Mouse (Mus musculus) forebrain, embryonic 14.5 days (tissue): ENCODE measurements at regions not wholly inside any gene's neighbourhood (a gene's known extent, or its start where the extent isn't known, plus 50 kb on each side); places are given as distances from the start of the nearest gene placed in this dataset.

ENCODE experiments used
- ATAC-seq: fragments of 200-750 bp; cut with Nextera tagmentation; 2 replicates; pipeline ENCODE4 v1.8.0; 2017; ENCODE audit warnings: mild to moderate bottlenecking, moderate library complexity
- DNase-seq: peaks from one replicate; pipeline ENCODE4 v3.0.0-alpha.2; 2015; ENCODE audit warnings: low spot score
- H3K27ac ChIP-seq: fragments of 300-500 bp; sonication (generic); 2 replicates; pipeline ENCODE4 v1.5.1; 2014; ENCODE audit warnings: low read depth, mild to moderate bottlenecking, control low read depth, low read length, moderate library complexity
- H3K27me3 ChIP-seq: fragments of 300-500 bp; sonication (generic); replicated peaks from 2 replicates; pipeline ENCODE4 v1.6.1; 2014; ENCODE audit warnings: low read length, control low read depth, mixed read lengths; ENCODE audit not compliant: control insufficient read depth, insufficient read depth
- H3K36me3 ChIP-seq: fragments of 300-500 bp; sonication (generic); 2 replicates; pipeline ENCODE4 v1.6.1; 2014; ENCODE audit warnings: low read length, control low read depth; ENCODE audit not compliant: control insufficient read depth, insufficient read depth
- H3K4me1 ChIP-seq: fragments of 300-500 bp; sonication (generic); 2 replicates; pipeline ENCODE4 v1.6.1; 2014; ENCODE audit warnings: antibody characterized with exemption, low read length, control low read depth; ENCODE audit not compliant: control insufficient read depth, insufficient read depth
- H3K4me2 ChIP-seq: fragments of 300-500 bp; sonication (generic); 2 replicates; pipeline ENCODE4 v1.6.1; 2014; ENCODE audit warnings: mild to moderate bottlenecking, control low read depth, low read length
- H3K4me3 ChIP-seq: fragments of 300-500 bp; sonication (generic); 2 replicates; pipeline ENCODE4 v1.5.1; 2014; ENCODE audit warnings: low read depth, low read length, control low read depth
- H3K9ac ChIP-seq: fragments of 300-500 bp; sonication (generic); 2 replicates; pipeline ENCODE4 v1.6.1; 2014; ENCODE audit warnings: mild to moderate bottlenecking, low read length, control low read depth, moderate library complexity
- H3K9me3 ChIP-seq: fragments of 300-500 bp; sonication (generic); replicated peaks from 2 replicates; pipeline ENCODE4 v1.6.1; 2016; ENCODE audit warnings: low read length, control low read depth, mixed read lengths; ENCODE audit not compliant: control insufficient read depth
- WGBS: fragments of 180-500 bp; shearing (Covaris S2); extraction: QIAGEN DNeasy Blood & Tissue Kit; methylation state at CpG from one replicate; pipeline ENCODE4 v1.1.7; 2014; 5-methylcytosine and 5-hydroxymethylcytosine counted together

DNA sequence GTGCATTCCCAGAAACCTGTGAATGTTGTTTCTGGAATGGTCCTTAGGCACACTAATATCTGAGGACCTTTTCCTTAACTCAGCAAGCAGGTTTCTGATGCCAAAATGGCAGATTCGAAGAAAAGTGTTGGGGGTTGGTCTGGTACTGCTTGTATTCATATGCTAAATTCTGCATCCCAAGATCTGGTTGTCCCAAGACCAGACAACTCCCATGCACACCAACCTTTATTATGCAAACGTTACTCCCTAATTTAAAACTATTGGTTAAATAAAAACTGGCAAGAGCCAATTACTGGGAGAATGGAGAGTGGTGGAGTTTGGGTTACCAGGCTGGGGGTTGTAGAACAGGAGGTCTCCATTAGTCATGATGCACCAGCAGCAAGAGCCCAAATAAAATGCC lies 129.0 kb upstream of the Tspan2 start:
- H3K9ac ChIP-seq = no peak overlapping the region
- 24% methylated on average over 2 of the region's 2 CpGs for WGBS
- H3K27ac ChIP-seq = no peak overlapping the region
- H3K4me2 ChIP-seq = no peak overlapping the region
- H3K4me3 ChIP-seq = no peak overlapping the region
- H3K4me1 ChIP-seq = no peaks in the 10 kb centered on the region; the same call in 1 of the 2 replicates
- H3K27me3 ChIP-seq = no peaks in the 10 kb centered on the region
- H3K9me3 ChIP-seq = no peaks in the 10 kb centered on the region
- no peaks in the 10 kb centered on the region for H3K36me3 ChIP-seq
- DNase-seq = no peak
- no peak for ATAC-seq

- H3K4me3 ChIP-seq = no peak overlapping the region
- 0 out of 2 replicates have a peak overlapping the region, but pooled peaks have one; percentile 2 for H3K4me2 ChIP-seq
- no peaks in the 10 kb centered on the region for H3K9me3 ChIP-seq
- H3K27ac ChIP-seq = no peak overlapping the region
- 11% methylated on average over 5 of the region's 5 CpGs for WGBS
- DNase-seq (peak; percentile 37), ATAC-seq (peak; percentile 36; the same call in 1 of the 2 replicates)
- peaks cover 7% of the 10 kb centered on the region; the same call in 1 of the 2 replicates for H3K4me1 ChIP-seq
- H3K9ac ChIP-seq = no peak overlapping the region
- no peaks in the 10 kb centered on the region for H3K36me3 ChIP-seq
- H3K27me3 ChIP-seq = no peaks in the 10 kb centered on the region
Measured at GRCm38 (mm10) chr3:102610970-102611369, 123.4 kb upstream of the Tspan2 start.

DNA sequence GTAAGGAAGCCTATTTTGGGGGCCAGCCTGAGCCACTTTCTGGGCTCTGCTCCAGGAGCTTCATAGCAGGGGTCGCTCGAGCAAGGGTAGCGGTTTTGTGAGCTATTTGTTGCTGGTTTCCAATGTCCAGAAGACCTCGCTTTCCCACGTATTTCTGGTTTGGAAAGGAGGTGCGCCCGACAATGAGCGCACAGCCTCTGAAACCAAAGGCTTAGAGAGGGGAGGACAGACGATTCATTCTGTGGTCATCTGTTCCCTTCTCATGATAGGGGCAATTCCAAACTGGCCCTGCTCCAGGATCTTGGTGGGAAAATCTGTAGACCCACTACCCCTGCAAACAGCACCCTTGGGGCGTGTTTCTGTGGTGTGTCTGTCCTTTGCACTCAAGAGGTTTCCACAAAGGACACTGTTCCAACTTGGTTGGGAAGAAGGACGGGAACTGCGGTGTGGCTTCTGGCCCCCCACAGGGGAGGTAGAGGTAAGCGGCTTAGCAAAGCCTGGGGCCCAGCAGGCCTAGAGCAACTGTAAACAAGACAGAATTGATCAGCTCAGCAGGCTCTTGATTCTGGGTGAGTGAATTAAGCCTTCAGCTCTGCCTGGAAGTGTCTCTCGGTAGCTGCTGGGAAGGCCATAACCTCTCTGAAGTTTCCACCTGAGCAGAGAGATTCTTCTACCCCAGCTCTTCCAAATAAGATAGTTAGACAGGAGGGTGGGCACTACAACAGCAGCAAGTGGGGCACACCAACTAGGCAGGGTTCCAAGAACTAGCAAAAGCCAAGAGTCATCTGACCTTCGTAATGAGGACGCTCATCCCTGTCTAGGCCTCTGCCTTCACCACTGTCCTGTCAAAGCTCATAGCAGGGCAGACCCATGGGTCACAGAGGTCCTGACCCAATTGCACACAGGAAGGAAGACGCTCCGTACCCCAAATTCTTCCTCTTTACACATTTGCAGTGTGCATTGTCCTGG lies 122.6 kb upstream of the Tspan2 start:
- 13% methylated on average over 18 of the region's 18 CpGs for WGBS
- H3K4me1 ChIP-seq = peaks cover 7% of the 10 kb centered on the region; the same call in 1 of the 2 replicates
- no peaks in the 10 kb centered on the region for H3K9me3 ChIP-seq
- H3K36me3 ChIP-seq = no peaks in the 10 kb centered on the region
- 0 out of 2 replicates have a peak overlapping the region, but pooled peaks have one; percentile 2 for H3K4me2 ChIP-seq
- no peak overlapping the region for H3K9ac ChIP-seq
- H3K4me3 ChIP-seq = no peak overlapping the region
- DNase-seq = peak; percentile 73
- peak overlapping the region; percentile 28 for H3K27ac ChIP-seq
- peak; percentile 76 for ATAC-seq
- H3K27me3 ChIP-seq = no peaks in the 10 kb centered on the region

- H3K27me3 ChIP-seq = no peaks in the 10 kb centered on the region
- ATAC-seq = no peak
- WGBS = 72% methylated on average over 8 of the region's 8 CpGs
Measured at GRCm38 (mm10) chr3:102619666-102620377, 114.5 kb upstream of the Tspan2 start.

GRCm38 (mm10) chr3:102636076-102636475 lies 98.3 kb upstream of the Tspan2 start:
- Histone ChIP-seq H3K4me2 (no peak overlapping the region), H3K4me1 (no peaks in the 10 kb centered on the region), H3K9ac (no peak overlapping the region), H3K27ac (no peak overlapping the region), H3K4me3 (no peak overlapping the region), H3K27me3 (no peaks in the 10 kb centered on the region), H3K9me3 (no peaks in the 10 kb centered on the region), H3K36me3 (no peaks in the 10 kb centered on the region)
- DNase-seq (no peak), ATAC-seq (no peak)
- WGBS = 87% methylated on average over 4 of the region's 4 CpGs

More at GRCm38 (mm10) chr3:102619666-102620377, 114.5 kb upstream of the Tspan2 start:
- H3K4me2 ChIP-seq = no peak overlapping the region
- H3K27ac ChIP-seq = no peak overlapping the region
- no peak overlapping the region for H3K4me3 ChIP-seq
- H3K36me3 ChIP-seq = no peaks in the 10 kb centered on the region
- no peak for DNase-seq
- H3K4me1 ChIP-seq = no peaks in the 10 kb centered on the region
- no peaks in the 10 kb centered on the region for H3K9me3 ChIP-seq
- H3K9ac ChIP-seq = no peak overlapping the region

- ATAC-seq (no peak), DNase-seq (no peak)
- Histone ChIP-seq H3K4me3 (no peak overlapping the region), H3K9ac (no peak overlapping the region), H3K4me1 (no peaks in the 10 kb centered on the region), H3K4me2 (no peak overlapping the region), H3K9me3 (no peaks in the 10 kb centered on the region), H3K27me3 (no peaks in the 10 kb centered on the region), H3K27ac (no peak overlapping the region), H3K36me3 (no peaks in the 10 kb centered on the region)
- WGBS = 79% methylated on average over 4 of the region's 4 CpGs
Measured at GRCm38 (mm10) chr3:102636674-102637073, 97.7 kb upstream of the Tspan2 start.

DNA sequence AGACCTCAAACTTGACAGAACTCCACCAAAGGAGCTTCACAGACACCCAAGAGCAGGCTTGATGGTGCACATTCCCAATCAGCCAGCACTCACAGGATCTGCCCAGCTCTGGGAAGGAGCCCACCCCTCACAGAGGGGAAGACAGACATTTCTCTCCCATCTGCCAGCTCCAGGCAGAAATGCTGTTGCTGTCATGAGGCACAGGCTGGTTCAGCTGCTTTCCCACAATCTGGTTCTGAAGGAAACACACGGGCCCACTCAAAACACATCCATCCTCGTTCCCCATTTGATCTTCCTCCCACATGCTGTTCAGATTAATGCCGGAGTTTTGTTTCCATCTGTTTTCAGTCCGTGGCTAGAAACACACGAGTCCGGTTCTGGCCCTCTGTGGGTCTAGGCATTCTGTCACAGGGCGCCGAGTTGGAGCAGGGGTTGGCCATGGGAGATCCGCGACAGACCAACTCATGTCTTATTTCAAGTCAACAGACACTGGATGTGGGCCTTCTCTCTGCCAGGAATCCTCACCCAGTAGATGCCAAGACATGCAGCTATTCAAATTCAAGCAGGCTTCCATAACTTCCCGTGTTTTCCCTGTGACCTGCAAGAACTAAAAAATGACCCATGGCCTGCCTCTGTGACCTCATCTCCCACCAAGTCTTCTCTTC lies 89.9 kb upstream of the Tspan2 start:
- H3K27ac ChIP-seq = no peak overlapping the region
- no peaks in the 10 kb centered on the region for H3K9me3 ChIP-seq
- 79% methylated on average over 11 of the region's 11 CpGs for WGBS
- no peak overlapping the region for H3K9ac ChIP-seq
- no peaks in the 10 kb centered on the region for H3K4me1 ChIP-seq
- H3K4me3 ChIP-seq = no peak overlapping the region
- ATAC-seq (peak; percentile 72; the same call in 1 of the 2 replicates), DNase-seq (peak; percentile 53)
- no peak overlapping the region for H3K4me2 ChIP-seq
- H3K27me3 ChIP-seq = no peaks in the 10 kb centered on the region
- H3K36me3 ChIP-seq = no peaks in the 10 kb centered on the region

DNA sequence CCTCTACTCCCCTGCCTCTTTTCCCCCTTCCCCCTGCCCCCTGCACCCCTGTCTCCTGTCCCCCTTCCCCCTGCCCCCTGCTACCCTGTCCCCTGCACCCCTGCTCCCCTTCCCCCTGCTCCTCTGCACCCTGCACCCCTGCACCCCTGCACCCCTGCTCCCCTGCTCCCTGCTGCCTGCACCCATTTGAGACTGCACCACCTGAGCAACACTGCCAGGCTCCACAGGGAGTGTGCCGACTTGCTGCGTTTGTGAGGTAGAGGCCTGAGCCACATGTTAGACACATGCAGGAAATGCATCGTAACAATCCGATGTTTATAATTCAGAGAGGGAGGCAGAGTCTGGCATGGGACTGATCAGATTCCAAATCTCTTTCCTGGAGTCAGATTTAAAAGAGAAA lies 85.9 kb upstream of the Tspan2 start:
- 83% methylated on average over 4 of the region's 4 CpGs for WGBS
- no peak for ATAC-seq

More for the DNA sequence above, 85.9 kb upstream of the Tspan2 start:
- Histone ChIP-seq H3K36me3 (no peaks in the 10 kb centered on the region), H3K27ac (no peak overlapping the region), H3K4me2 (no peak overlapping the region), H3K27me3 (no peaks in the 10 kb centered on the region), H3K9ac (no peak overlapping the region), H3K4me1 (no peaks in the 10 kb centered on the region), H3K9me3 (no peaks in the 10 kb centered on the region), H3K4me3 (no peak overlapping the region)
- no peak for DNase-seq
